Mouse (Mus musculus) spleen, adult 2 months (tissue): ENCODE data around the gene Arhgap45. TPM values are rescaled to one million over a fixed set of nuclear protein-coding genes. Genes with fewer than 3 reads are reported as not detected.

Source experiments
- DNase-seq, 2 experiments: peaks; one replicate each; pipeline versions ENCODE4 v3.0.0 to v3.0.0-alpha.2; 2012 to 2021; ENCODE audit warnings: low spot score in 2 of 2, low read depth in 1 of 2
- H3K27ac ChIP-seq: fragments of 200-500 bp; 2 replicates; pipeline ENCODE4 v1.5.1; 2012; ENCODE audit warnings: low read length, inconsistent platforms; ENCODE audit not compliant: insufficient read depth
- H3K27me3 ChIP-seq: fragments of 200-500 bp; 2 replicates; pipeline ENCODE4 v1.6.1; 2012; ENCODE audit warnings: mild to moderate bottlenecking, moderate library complexity, low read length, inconsistent platforms; ENCODE audit not compliant: control insufficient read depth, insufficient read depth
- H3K36me3 ChIP-seq: fragments of 200-500 bp; 2 replicates; pipeline ENCODE4 v1.6.1; 2012; ENCODE audit warnings: mild to moderate bottlenecking, low read length, inconsistent platforms; ENCODE audit not compliant: control insufficient read depth, insufficient read depth
- H3K4me1 ChIP-seq: fragments of 200-500 bp; 2 replicates; pipeline ENCODE4 v1.6.1; 2011; ENCODE audit warnings: inconsistent platforms; ENCODE audit not compliant: control insufficient read depth, insufficient read depth, insufficient read length
- H3K4me3 ChIP-seq: fragments of 200-500 bp; 2 replicates; pipeline ENCODE4 v1.5.1; 2011; ENCODE audit warnings: mild to moderate bottlenecking, inconsistent platforms; ENCODE audit not compliant: insufficient read depth, insufficient read length; ENCODE audit errors: extremely low read depth
- CTCF ChIP-seq: fragments of 200-500 bp; IDR thresholded peaks from 2 replicates; pipeline ENCODE4 v1.5.1; 2011; ENCODE audit warnings: mild to moderate bottlenecking, inconsistent platforms; ENCODE audit not compliant: insufficient read depth, insufficient read length, insufficient replicate concordance; ENCODE audit errors: extremely low read depth
- POLR2A ChIP-seq: fragments of 200-500 bp; IDR thresholded peaks from 2 replicates; pipeline ENCODE4 v1.6.1; 2011; ENCODE audit warnings: low read depth, low read length, inconsistent platforms
- WGBS: fragments of 180-500 bp; shearing (Covaris S2); methylation state at CpG from one replicate; pipeline ENCODE4 v1.1.7; 2018; 5-methylcytosine and 5-hydroxymethylcytosine counted together
- polyA plus RNA-seq: library from polyadenylated mRNA; depleted of rRNA; stranded (reverse); fragments of >200 nt; gene quantifications from 2 replicates; pipeline ENCODE4 v1.2.3, GENCODE M21; 2012

The Arhgap45 gene
- polyA plus RNA-seq, 1 experiment = 492 TPM

DNA sequence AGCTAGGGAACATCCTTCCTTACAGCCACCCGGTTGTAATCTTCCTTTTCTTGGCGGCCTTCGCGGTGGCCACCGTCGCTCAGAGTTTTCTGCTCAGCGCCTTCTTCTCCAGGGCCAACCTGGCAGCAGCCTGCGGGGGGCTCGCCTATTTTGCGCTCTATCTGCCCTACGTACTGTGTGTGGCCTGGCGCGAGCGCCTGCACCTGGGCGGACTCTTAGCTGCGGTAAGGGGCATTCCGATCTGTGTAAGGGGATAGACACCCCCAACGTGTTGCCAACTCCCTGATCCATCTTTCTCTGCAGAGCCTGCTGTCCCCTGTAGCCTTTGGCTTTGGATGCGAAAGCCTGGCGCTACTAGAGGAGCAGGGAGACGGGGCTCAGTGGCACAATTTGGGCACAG, 13.6 kb upstream of the Arhgap45 start:
- H3K4me1 ChIP-seq = no peaks in the 10 kb centered on the region
- no peak for TF ChIP-seq POLR2A
- no peak for TF ChIP-seq CTCF
- no peak overlapping the region for H3K4me3 ChIP-seq
- H3K27ac ChIP-seq = no peak overlapping the region
- H3K27me3 ChIP-seq = no peaks in the 10 kb centered on the region
- 93% methylated on average over 21 of the region's 21 CpGs for WGBS
- no peak for DNase-seq
- peaks cover 24% of the 10 kb centered on the region for H3K36me3 ChIP-seq

DNA sequence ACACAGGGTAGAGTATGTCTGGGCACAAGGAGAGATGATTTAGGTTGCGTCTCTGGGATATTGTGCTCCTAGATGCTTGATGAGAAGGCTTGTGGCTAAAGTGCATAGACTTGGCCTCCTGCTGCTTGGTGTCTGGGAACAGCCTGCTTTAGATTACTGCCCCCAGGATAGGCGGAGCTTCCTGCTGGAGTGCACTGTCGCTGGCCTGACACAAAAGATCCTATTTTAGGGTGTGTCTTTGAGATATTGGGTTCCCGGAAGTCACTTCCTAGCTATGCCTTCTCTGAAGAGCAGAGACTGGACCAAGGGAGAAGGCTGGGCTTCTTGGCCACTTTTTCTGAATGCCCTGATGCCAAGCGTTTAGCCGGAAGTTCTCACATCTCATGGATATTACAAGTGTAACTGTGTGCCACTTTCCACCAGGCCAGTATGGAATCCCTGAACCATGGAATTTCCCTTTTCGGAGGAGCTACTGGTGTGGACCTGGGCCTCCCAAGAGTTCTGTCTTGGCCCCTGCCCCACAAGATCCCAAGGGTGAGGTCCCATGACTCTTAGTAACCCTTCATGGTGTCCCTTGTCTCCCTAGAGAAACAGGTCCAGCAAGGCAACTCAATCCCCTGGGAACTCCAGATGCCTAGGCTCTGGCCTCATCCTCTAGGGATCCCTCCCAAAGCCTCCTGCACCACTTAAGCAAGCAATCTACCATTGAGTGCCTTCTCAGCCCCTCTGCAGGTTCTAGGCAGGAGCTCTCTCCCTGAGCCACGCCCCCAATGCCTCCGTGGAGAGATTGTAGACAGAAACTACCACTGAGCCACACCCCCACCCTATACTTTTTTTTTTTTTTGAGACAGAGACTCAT, 12.8 kb upstream of the Arhgap45 start:
- no peak for DNase-seq
- TF ChIP-seq POLR2A (no peak), CTCF (no peak)
- no peaks in the 10 kb centered on the region for H3K27me3 ChIP-seq
- H3K4me3 ChIP-seq = no peak overlapping the region
- H3K4me1 ChIP-seq = no peaks in the 10 kb centered on the region
- H3K27ac ChIP-seq = no peak overlapping the region
- 81% methylated on average over 9 of the region's 9 CpGs for WGBS
- peaks cover 28% of the 10 kb centered on the region for H3K36me3 ChIP-seq

DNA sequence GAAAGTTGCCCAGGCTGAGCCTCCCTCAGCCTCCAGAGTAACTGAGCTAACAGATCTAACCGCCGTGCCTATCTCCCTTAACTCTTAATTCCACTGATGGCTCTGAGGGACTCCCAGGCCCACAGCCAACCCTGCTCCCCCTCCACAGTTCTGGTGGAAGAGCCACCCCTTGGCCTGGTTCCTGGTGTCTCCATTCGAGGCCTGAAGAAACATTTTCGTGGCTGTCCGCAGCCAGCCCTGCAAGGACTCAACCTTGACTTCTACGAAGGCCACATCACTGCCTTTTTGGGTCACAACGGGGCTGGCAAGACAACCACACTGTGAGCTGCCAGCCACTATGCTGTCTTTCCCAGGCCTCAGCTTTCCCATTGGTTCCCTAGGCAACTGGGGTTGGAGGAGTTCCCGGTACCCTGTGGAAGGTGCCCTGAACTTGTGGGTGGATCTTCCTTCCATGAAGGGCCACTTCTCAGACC, 12.2 kb upstream of the Arhgap45 start:
- 85% methylated on average over 8 of the region's 8 CpGs for WGBS
- no peaks in the 10 kb centered on the region for H3K27me3 ChIP-seq
- no peaks in the 10 kb centered on the region for H3K4me1 ChIP-seq
- no peak for DNase-seq
- no peak overlapping the region for H3K27ac ChIP-seq
- no peak overlapping the region for H3K4me3 ChIP-seq
- TF ChIP-seq POLR2A = no peak
- TF ChIP-seq CTCF = no peak
- H3K36me3 ChIP-seq = peaks cover 29% of the 10 kb centered on the region

DNA sequence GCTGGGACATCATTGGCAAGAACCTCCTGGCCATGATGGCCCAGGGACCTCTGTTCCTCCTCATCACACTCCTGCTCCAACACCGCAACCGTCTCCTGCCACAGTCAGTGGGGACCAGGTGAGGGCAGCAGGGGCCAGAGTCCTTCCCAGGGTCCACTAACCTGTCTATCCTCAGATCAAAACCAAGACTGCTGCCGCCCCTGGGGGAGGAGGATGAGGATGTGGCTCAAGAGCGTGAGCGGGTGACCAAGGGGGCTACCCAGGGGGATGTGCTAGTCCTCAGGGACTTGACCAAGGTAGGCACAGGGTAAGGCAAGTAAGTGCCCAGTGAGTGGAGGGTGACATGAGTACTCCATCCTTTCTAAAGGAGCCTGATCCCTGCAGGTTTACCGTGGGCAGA, 4.7 kb upstream of the Arhgap45 start:
- no peak for TF ChIP-seq POLR2A
- TF ChIP-seq CTCF = no peak

DNA sequence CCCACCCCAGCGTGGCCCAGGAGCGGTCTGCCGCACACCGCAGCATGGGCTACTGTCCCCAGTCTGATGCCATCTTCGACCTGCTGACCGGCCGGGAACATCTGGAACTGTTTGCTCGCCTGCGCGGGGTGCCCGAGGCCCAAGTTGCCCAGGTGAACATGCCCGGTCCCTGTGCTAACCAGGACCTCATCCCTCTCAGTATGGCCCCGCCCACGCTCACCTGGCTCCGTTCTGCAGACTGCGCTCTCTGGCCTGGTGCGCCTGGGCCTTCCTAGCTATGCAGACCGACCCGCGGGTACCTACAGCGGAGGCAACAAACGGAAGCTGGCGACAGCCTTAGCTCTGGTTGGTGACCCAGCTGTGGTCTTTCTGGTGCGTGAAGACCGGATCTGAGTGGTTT, 2.8 kb upstream of the Arhgap45 start:
- no peak for DNase-seq
- TF ChIP-seq CTCF = no peak
- no peak for TF ChIP-seq POLR2A
- H3K36me3 ChIP-seq = peaks cover 26% of the 10 kb centered on the region
- H3K4me3 ChIP-seq = no peak overlapping the region
- H3K27me3 ChIP-seq = no peaks in the 10 kb centered on the region
- 95% methylated on average over 25 of the region's 25 CpGs for WGBS
- H3K4me1 ChIP-seq = peaks cover 9% of the 10 kb centered on the region
- H3K27ac ChIP-seq = no peak overlapping the region

More for the DNA sequence above, 4.7 kb upstream of the Arhgap45 start:
- Histone ChIP-seq H3K36me3 (peaks cover 33% of the 10 kb centered on the region), H3K4me1 (peaks cover 9% of the 10 kb centered on the region), H3K27ac (no peak overlapping the region), H3K4me3 (no peak overlapping the region), H3K27me3 (no peaks in the 10 kb centered on the region)
- no peak for DNase-seq
- 97% methylated on average over 6 of the region's 6 CpGs for WGBS

DNA sequence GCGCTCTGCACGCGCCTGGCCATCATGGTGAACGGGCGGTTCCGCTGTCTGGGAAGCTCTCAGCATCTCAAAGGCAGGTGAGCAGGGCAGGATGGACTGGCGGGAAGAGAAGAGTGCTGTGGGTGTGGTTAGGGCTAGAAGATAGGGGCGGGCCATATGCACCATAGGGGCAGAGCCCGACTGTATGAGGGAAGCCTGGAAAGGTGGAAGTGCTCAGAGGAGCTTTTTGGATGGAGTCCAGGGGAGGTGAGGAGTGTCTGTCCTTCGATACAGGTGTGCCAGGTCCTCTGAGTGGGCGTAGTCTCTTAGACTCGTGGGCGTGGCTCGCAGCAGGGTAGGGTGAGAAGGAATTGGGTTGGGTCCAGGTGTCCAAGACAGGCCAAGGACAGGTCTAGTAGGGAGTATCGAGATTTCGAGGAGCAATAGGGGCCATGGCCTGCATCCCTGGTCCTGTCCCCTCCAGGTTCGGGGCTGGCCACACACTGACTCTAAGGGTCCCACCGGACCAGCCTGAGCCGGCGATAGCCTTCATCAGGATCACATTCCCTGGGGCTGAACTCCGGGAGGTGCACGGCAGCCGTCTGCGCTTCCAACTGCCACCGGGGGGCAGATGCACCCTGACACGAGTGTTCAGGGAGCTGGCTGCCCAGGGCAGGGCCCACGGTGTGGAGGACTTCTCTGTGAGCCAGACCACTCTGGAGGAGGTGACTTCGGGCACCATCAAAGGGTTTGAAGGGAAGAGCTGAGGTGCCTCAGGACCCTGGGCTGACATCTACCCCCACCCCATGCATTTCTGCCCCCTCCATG, 1.8 kb upstream of the Arhgap45 start:
- no peaks in the 10 kb centered on the region for H3K27me3 ChIP-seq
- peaks cover 13% of the 10 kb centered on the region for H3K4me1 ChIP-seq
- WGBS = 76% methylated on average over 28 of the region's 28 CpGs
- H3K27ac ChIP-seq = peak overlapping the region; percentile 9; the same call in 1 of the 2 replicates
- TF ChIP-seq POLR2A (no peak), CTCF (peak; percentile 66; the same call in 1 of the 2 replicates)
- H3K4me3 ChIP-seq = no peak overlapping the region
- H3K36me3 ChIP-seq = peaks cover 31% of the 10 kb centered on the region
- peak in 1 of 2 experiments; percentile 59 for DNase-seq
